Mouse (Mus musculus) heart, postnatal 0 days (tissue): ENCODE results near the gene Poc1b.

ENCODE experiments used
- CTCF ChIP-seq: IDR thresholded peaks from 2 replicates; pipeline ENCODE4 v1.5.1; 2016; ENCODE audit warnings: antibody characterized with exemption, control low read depth, low read depth
- EP300 ChIP-seq: IDR thresholded peaks from 2 replicates; pipeline ENCODE4 v1.6.1; 2016; ENCODE audit warnings: antibody characterized with exemption, low read depth

GRCm38 (mm10) chr10:99086029-99086428, 20.8 kb upstream of the Poc1b start:
- TF ChIP-seq CTCF (no peak), EP300 (no peak)
